Mouse (Mus musculus): ENCODE data around the gene Tdrd9. TPM values are rescaled to one million over a fixed set of nuclear protein-coding genes. Genes with fewer than 3 reads are reported as not detected.
"Not testable (repeated sequence)": the region's sequence is repeated elsewhere in the genome, so short reads cannot be mapped to it uniquely, and the experiment has no call there.

Gene Tdrd9
- polyA plus RNA-seq, 1 experiment from 2014 or later: 1.2 TPM

DNA sequence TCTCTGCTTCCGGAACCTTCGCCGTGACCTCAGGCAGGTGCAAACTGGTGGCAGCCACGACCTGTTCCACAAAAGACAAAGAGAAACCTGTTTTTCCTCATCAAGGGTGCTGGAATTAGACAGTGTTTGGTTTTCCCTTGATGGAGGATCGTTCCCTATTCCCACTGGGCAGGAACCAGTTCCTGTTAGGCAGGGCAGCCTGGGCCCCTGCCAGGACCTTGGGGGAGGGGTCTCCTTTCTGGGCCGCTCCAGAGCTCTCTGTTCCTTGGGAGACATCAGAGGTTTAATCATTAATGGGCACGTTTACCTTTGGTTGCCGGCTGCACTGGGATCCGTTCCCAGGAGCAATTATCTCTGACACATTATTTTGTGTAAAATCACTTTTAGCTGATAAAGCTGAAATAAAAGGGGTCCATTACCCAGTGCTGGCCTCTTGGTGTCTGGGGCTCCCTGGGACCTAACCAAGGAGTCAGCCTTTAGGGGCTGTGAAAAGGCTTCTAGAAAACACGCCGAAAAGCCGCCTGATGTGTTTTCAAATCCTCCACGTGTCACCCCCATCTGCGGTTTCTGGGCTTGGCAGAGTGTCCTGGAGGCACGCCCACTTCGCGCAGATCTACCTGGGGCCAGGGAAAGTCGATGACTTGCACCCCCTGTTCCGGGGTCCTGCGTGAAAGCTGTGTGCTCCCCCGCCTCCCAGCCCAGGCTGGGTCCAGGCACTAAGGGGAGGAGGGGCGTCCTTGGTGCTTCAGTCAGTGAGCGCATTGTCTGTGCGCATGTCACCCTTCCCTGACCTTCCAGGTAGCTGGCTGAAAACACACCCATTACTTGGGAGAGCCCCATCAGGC is 34.4 kb upstream of the Tdrd9 start:
- H3K36me3 ChIP-seq (ENCODE audit: control insufficient read depth, insufficient read depth, low read length): no peaks in the 10 kb centered on the region
- H3K9me3 ChIP-seq (ENCODE audit: control insufficient read depth, low read length): no peaks in the 10 kb centered on the region
- ATAC-seq (ENCODE audit: insufficient read depth, low FRiP score, low TSS enrichment): no peak
- H3K4me1 ChIP-seq (ENCODE audit: control insufficient read depth, insufficient read depth, low read length): peaks cover 3% of the 10 kb centered on the region
- H3K27me3 ChIP-seq (ENCODE audit: control insufficient read depth, insufficient read depth, low read length): no peaks in the 10 kb centered on the region
- 40% methylated on average over 24 of the region's 24 CpGs for WGBS
- H3K4me3 ChIP-seq (ENCODE audit: low read depth, low read length): no peak overlapping the region
- no peak overlapping the region for H3K27ac ChIP-seq (ENCODE audit: low read depth, low read length)
- H3K9ac ChIP-seq (ENCODE audit: low read length): no peak overlapping the region
- DNase-seq (ENCODE audit: low spot score): no peak
- no peak overlapping the region for H3K4me2 ChIP-seq (ENCODE audit: low read depth)

DNA sequence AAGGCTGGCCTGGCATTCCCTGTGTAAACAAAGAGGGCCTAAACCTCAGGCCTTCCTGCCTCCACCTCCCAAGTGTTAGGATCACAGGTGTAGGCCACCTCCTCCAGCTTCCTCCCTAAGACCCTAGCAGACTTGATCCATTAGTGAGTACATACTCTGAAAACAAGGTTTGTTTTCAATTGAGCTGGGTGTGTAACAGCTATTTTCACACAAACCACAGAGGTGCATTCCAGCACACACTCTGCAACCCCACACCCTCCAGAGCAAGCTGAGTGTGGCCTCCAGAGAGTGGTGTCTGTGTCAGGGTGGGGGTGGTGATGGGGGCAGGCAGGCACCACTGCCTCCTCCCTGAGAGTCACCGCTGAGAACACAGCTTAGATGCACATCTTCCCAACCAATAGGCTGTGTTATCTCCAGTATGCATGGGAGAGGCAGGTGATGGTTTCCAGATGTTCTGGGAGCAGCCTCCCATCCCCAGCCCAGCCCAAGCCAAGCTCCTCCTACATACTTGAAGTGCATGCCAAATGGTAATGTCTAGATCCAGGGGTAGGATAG is 32.7 kb upstream of the Tdrd9 start:
- peak; percentile 38 for DNase-seq (ENCODE audit: low spot score)
- ATAC-seq (ENCODE audit: insufficient read depth, low FRiP score, low TSS enrichment): no peak
- WGBS: 60% methylated on average over 1 of the region's 1 CpGs
- Histone ChIP-seq H3K4me3 (ENCODE audit: low read depth, low read length) (no peak overlapping the region), H3K27ac (ENCODE audit: low read depth, low read length) (0 out of 2 replicates have a peak overlapping the region, but pooled peaks have one; percentile 11), H3K4me1 (ENCODE audit: control insufficient read depth, insufficient read depth, low read length) (peaks cover 3% of the 10 kb centered on the region), H3K9ac (ENCODE audit: low read length) (no peak overlapping the region), H3K36me3 (ENCODE audit: control insufficient read depth, insufficient read depth, low read length) (no peaks in the 10 kb centered on the region), H3K9me3 (ENCODE audit: control insufficient read depth, low read length) (no peaks in the 10 kb centered on the region), H3K27me3 (ENCODE audit: control insufficient read depth, insufficient read depth, low read length) (no peaks in the 10 kb centered on the region), H3K4me2 (ENCODE audit: low read depth) (no peak overlapping the region)

DNA sequence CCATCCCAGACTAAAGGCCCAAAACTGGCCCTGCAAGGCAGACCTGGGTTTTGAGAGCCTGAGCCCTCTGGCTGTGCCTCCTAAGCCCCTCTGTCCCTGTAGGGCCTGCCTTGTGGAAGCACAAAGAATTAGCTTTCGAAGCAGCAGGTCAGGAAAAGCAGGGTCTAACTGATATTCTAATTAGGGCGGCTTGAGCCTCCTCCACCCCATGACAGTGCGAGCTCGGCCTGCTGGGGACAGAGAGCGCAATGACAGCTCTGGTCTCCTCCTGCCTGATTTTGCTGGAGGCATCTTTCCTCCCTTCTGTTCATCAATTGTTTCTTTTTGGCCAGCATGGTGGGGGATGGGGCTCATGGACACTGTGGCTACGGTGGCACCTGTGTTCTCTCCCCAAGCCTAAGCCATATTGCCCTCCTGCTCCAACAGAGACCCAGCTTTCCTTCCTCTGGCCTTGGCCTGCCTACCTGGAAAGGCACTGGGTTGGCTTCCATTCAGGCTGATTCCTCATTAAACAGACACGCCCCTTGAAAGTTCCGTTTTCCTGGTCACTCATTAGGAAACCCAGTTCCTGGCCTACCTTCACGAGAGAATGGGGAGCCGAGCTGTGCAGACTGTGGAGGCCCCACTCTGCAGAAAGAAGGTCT is 27.8 kb upstream of the Tdrd9 start:
- Histone ChIP-seq H3K9me3 (ENCODE audit: control insufficient read depth, low read length) (no peaks in the 10 kb centered on the region), H3K27ac (ENCODE audit: low read depth, low read length) (no peak overlapping the region), H3K27me3 (ENCODE audit: control insufficient read depth, insufficient read depth, low read length) (no peaks in the 10 kb centered on the region), H3K4me3 (ENCODE audit: low read depth, low read length) (no peak overlapping the region), H3K9ac (ENCODE audit: low read length) (no peak overlapping the region), H3K4me2 (ENCODE audit: low read depth) (no peak overlapping the region), H3K36me3 (ENCODE audit: control insufficient read depth, insufficient read depth, low read length) (no peaks in the 10 kb centered on the region), H3K4me1 (ENCODE audit: control insufficient read depth, insufficient read depth, low read length) (no peaks in the 10 kb centered on the region; the same call in 1 of the 2 replicates)
- ATAC-seq (ENCODE audit: insufficient read depth, low FRiP score, low TSS enrichment): no peak
- no peak for DNase-seq (ENCODE audit: low spot score)
- 78% methylated on average over 10 of the region's 10 CpGs for WGBS

DNA sequence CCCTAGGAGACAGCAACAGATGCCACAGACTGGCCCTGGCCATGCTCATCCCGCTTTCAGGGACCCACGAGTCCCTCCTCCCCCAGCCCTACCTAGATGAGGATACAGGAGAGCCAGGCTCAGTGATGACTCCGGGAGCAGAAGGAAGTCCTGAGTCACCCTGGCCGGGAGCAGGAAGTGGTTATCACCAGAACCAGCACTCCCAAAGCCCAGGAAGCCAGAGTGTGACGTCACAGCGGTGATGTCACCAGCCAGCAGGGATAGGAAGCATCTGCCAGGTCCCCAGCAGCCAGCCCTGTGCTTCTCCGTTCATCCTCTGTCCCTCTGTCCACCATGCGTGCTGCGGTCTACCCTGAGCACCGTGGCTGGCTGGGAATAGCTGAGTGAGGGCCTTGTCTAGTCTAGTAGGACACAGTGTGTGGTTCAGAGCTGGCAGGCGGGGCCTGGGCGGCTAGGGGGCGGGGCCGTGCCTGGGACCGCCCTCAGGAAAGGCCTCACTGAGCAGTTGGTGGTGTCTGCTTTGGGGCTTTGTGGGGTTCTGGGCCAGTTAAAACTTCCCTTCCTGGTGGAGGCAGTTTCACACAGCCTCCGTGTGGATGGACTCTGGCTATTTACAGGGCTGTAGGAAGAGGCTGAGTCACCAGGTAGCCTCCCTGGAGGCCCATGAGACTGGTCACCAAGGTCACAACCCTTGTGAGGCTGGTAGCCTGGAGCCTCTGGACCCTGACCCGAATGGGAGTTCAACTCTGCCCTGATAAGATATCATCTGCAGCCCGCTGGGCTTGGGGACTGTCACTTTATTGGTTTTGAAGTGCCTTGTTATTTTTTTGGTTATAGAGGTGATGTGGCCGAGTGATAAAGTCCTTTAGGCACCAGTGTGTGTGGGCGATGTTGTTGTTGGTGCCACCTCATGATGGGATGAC is 27.0 kb upstream of the Tdrd9 start:
- not testable (repeated sequence) for H3K36me3 ChIP-seq (ENCODE audit: control insufficient read depth, insufficient read depth, low read length); H3K27me3 ChIP-seq (ENCODE audit: control insufficient read depth, insufficient read depth, low read length); H3K9ac ChIP-seq (ENCODE audit: low read length); H3K9me3 ChIP-seq (ENCODE audit: control insufficient read depth, low read length); H3K27ac ChIP-seq (ENCODE audit: low read depth, low read length); H3K4me1 ChIP-seq (ENCODE audit: control insufficient read depth, insufficient read depth, low read length); DNase-seq (ENCODE audit: low spot score); H3K4me3 ChIP-seq (ENCODE audit: low read depth, low read length); H3K4me2 ChIP-seq (ENCODE audit: low read depth)
- ATAC-seq (ENCODE audit: insufficient read depth, low FRiP score, low TSS enrichment): peak; percentile 48; the same call in 1 of the 2 replicates
- 79% methylated on average over 12 of the region's 20 CpGs for WGBS

DNA sequence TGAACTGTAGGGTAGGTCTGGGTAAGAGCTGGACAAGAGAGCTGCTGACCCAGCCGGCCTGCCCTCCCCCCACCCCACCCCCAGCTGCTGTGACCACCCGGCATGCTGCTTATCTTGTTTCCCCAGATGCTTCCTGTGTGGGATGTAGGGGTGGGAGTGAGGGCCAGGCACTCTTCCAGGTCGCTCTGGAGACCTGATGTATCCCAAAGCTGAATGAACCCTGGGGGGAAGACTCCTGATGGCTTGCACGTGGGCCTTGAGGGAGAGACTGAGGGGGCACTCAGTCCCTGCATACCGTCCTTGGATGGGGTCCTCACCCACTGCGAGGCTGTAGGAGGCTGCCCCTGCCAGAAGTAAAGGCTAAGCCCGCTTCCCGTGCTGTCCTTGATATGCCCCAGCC is 26.2 kb upstream of the Tdrd9 start:
- no peak overlapping the region for H3K9ac ChIP-seq (ENCODE audit: low read length)
- H3K4me2 ChIP-seq (ENCODE audit: low read depth): no peak overlapping the region
- 0 out of 2 replicates have a peak overlapping the region, but pooled peaks have one; percentile 27 for H3K27ac ChIP-seq (ENCODE audit: low read depth, low read length)
- H3K4me3 ChIP-seq (ENCODE audit: low read depth, low read length): no peak overlapping the region
- WGBS: 73% methylated on average over 8 of the region's 8 CpGs
- H3K36me3 ChIP-seq (ENCODE audit: control insufficient read depth, insufficient read depth, low read length): no peaks in the 10 kb centered on the region
- no peaks in the 10 kb centered on the region for H3K4me1 ChIP-seq (ENCODE audit: control insufficient read depth, insufficient read depth, low read length)
- no peaks in the 10 kb centered on the region for H3K9me3 ChIP-seq (ENCODE audit: control insufficient read depth, low read length)
- DNase-seq (ENCODE audit: low spot score) (no peak), ATAC-seq (ENCODE audit: insufficient read depth, low FRiP score, low TSS enrichment) (no peak)
- no peaks in the 10 kb centered on the region for H3K27me3 ChIP-seq (ENCODE audit: control insufficient read depth, insufficient read depth, low read length)

DNA sequence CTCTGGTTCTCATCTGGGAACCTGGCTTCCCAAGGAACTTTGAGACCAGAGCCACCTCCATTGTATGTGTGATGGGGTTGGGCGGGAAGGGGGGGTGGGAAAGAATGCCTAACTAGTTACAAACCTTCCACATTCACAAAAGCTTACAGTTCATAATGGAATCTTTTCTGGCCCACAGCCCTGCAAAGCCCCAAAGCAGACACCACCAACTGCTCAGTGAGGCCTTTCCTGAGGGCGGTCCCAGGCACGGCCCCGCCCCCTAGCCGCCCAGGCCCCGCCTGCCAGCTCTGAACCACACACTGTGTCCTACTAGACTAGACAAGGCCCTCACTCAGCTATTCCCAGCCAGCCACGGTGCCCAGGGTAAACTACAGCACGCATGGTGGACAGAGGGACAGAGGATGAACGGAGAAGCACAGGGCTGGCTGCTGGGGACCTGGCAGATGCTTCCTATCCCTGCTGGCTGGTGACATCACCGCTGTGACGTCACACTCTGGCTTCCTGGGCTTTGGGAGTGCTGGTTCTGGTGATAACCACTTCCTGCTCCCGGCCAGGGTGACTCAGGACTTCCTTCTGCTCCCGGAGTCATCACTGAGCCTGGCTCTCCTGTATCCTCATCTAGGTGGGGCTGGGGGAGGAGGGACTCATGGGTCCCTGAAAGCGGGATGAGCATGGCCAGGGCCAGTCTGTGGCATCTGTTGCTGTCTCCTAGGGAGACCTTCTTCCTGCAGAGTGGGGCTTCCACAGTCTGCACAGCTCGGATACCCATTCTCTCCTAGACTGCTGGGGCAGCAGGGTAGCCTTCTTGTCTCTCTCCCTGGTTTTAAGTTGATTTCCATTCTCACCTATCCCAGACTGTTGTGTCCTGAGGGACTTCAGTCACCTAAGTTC is 25.3 kb upstream of the Tdrd9 start:
- 58% methylated on average over 8 of the region's 15 CpGs for WGBS
- ATAC-seq (ENCODE audit: insufficient read depth, low FRiP score, low TSS enrichment); H3K9ac ChIP-seq (ENCODE audit: low read length); H3K27me3 ChIP-seq (ENCODE audit: control insufficient read depth, insufficient read depth, low read length); H3K4me3 ChIP-seq (ENCODE audit: low read depth, low read length); H3K4me1 ChIP-seq (ENCODE audit: control insufficient read depth, insufficient read depth, low read length); H3K27ac ChIP-seq (ENCODE audit: low read depth, low read length); H3K4me2 ChIP-seq (ENCODE audit: low read depth); H3K36me3 ChIP-seq (ENCODE audit: control insufficient read depth, insufficient read depth, low read length); DNase-seq (ENCODE audit: low spot score); H3K9me3 ChIP-seq (ENCODE audit: control insufficient read depth, low read length): not testable (repeated sequence)

DNA sequence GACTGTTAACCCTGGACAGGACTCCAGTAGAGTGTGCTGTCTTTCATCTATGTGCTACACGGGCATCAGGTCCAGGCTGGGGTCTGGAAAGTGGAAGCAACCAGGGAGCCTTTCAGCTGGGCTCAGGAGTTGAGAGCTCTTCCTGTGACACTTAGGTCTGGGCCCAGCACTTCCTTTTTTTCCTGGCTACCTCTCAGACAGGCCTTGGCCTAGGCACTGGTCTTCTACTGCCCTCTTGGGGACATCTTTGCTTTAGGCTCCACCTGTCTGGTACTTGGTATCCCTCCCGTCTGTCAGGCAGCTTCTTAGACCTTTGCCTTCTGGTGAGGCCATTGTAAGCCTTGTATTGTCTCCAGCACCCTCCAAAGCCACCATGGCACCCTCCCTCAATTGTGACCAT is 24.6 kb upstream of the Tdrd9 start:
- ATAC-seq (ENCODE audit: insufficient read depth, low FRiP score, low TSS enrichment): no peak
- no peak overlapping the region for H3K27ac ChIP-seq (ENCODE audit: low read depth, low read length)

More for the DNA sequence above, 24.6 kb upstream of the Tdrd9 start:
- 54% methylated on average over 2 of the region's 2 CpGs for WGBS
- no peak overlapping the region for H3K4me3 ChIP-seq (ENCODE audit: low read depth, low read length)
- H3K4me2 ChIP-seq (ENCODE audit: low read depth): no peak overlapping the region
- no peaks in the 10 kb centered on the region for H3K4me1 ChIP-seq (ENCODE audit: control insufficient read depth, insufficient read depth, low read length)
- H3K36me3 ChIP-seq (ENCODE audit: control insufficient read depth, insufficient read depth, low read length): no peaks in the 10 kb centered on the region
- H3K9ac ChIP-seq (ENCODE audit: low read length): no peak overlapping the region
- no peaks in the 10 kb centered on the region for H3K9me3 ChIP-seq (ENCODE audit: control insufficient read depth, low read length)
- no peaks in the 10 kb centered on the region for H3K27me3 ChIP-seq (ENCODE audit: control insufficient read depth, insufficient read depth, low read length)
- DNase-seq (ENCODE audit: low spot score): peak; percentile 26

All from neural tube, embryonic 11.5 days (tissue).